Mouse (Mus musculus): Measurements from ENCODE around the gene Pcare. TPM values are rescaled to one million over a fixed set of nuclear protein-coding genes. Genes with fewer than 3 reads are reported as not detected.

Gene Pcare
- total and polyA plus RNA-seq, 3 experiments, result not detected

- TF ChIP-seq ZNF384 (IDR thresholded peaks at IDR 0.05; ENCODE audit: low read depth, low read length) (no peak), IRF4 (IDR thresholded peaks at IDR 0.05; ENCODE audit: low read depth, low read length) (no peak), RAD21 (IDR thresholded peaks at IDR 0.05; ENCODE audit: low read depth, low read length) (no peak), ELF1 (IDR thresholded peaks at IDR 0.05; ENCODE audit: low read depth, low read length) (no peak), MYC (IDR thresholded peaks at IDR 0.05; ENCODE audit: low read depth, low read length) (no peak), NRF1 (IDR thresholded peaks at IDR 0.05; ENCODE audit: low read depth, low read length) (no peak), CTCF (conservative IDR thresholded peaks at IDR 0.05 in 1 of 2, IDR thresholded peaks at IDR 0.05 in 1 of 2; ENCODE audit: low read depth in 2 of 2, low read length in 2 of 2) (no peak)
- Histone ChIP-seq H3K27me3 (replicated peaks) (no peaks in the 10 kb centered on the region), H3K9me3 (replicated peaks; ENCODE audit: low read length) (no peaks in the 10 kb centered on the region), H3K79me2 (replicated peaks; ENCODE audit: control insufficient read depth, extremely low read depth, insufficient read depth, poor library complexity, severe bottlenecking) (no peaks in the 10 kb centered on the region), H3K4me3 (replicated peaks in 1 of 3; ENCODE audit: low read depth in 2 of 3, low read length in 2 of 3, poor library complexity in 1 of 3) (no peak overlapping the region), H3K4me1 (ENCODE audit: control insufficient read depth in 1 of 2, insufficient read depth in 2 of 2) (peaks cover 2 to 4% of the 10 kb centered on the region in 2 experiments; a peak in 2 of 4 replicates), H3K4me2 (ENCODE audit: insufficient read depth, low read depth, poor library complexity, severe bottlenecking) (no peak overlapping the region), H3K36me3 (replicated peaks in 1 of 2; ENCODE audit: control insufficient read depth in 1 of 2, insufficient read depth in 1 of 2, low read length in 1 of 2) (peaks cover 0 to 93% of the 10 kb centered on the region in 2 experiments), H3K9ac (ENCODE audit: insufficient read depth, low read depth) (no peak overlapping the region), H3K27ac (ENCODE audit: insufficient read depth, low read depth) (no peak overlapping the region)
- dilution Hi-C loops (cut with MboI; ENCODE audit: extremely low pct_ligation_motif_present, extremely low pct_unique_long_range_greater_than_20kb, low sequenced_read_pairs), result no loop called here
- in situ Hi-C loops (cut with MboI; ENCODE audit: low pct_ligation_motif_present, low pct_unique_long_range_greater_than_20kb, low sequenced_read_pairs), result no loop called here
- no peak for DNase-seq (ENCODE audit: extremely low read depth)
These were observed 37.7 kb downstream of the Pcare start for GRCm38 (mm10) chr17:71715034-71715433.

DNA sequence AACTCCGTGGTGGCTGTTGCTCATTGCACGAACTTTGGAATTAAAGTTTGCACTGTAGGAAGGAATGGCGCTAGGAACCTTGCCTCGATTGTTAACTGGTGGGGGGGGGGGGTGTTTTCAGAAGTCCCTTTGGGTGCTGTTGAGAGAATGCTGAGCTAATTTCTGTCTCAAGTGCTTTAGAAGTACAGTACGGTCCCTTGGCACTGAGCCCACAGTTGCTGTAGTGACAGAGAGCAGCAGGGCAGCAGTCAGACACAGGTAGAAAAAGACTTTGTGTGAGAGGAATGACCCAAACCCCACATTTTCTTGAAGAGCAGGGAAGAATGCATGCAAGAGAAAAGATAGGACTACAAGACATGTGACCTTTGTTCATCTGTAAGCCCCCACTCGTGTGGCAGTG is 40.4 kb downstream of the Pcare start:
- Histone ChIP-seq H3K9ac (ENCODE audit: insufficient read depth, low read depth) (no peak overlapping the region), H3K27ac (ENCODE audit: insufficient read depth, low read depth) (no peak overlapping the region), H3K4me3 (replicated peaks in 1 of 3; ENCODE audit: low read depth in 2 of 3, low read length in 2 of 3, poor library complexity in 1 of 3) (no peak overlapping the region), H3K4me2 (ENCODE audit: insufficient read depth, low read depth, poor library complexity, severe bottlenecking) (no peak overlapping the region), H3K36me3 (replicated peaks in 1 of 2; ENCODE audit: control insufficient read depth in 1 of 2, insufficient read depth in 1 of 2, low read length in 1 of 2) (peaks cover 0 to 94% of the 10 kb centered on the region in 2 experiments), H3K4me1 (ENCODE audit: control insufficient read depth in 1 of 2, insufficient read depth in 2 of 2) (peaks cover 0 to 2% of the 10 kb centered on the region in 2 experiments; a peak in 1 of 4 replicates), H3K9me3 (replicated peaks; ENCODE audit: low read length) (no peaks in the 10 kb centered on the region), H3K79me2 (replicated peaks; ENCODE audit: control insufficient read depth, extremely low read depth, insufficient read depth, poor library complexity, severe bottlenecking) (no peaks in the 10 kb centered on the region), H3K27me3 (replicated peaks) (no peaks in the 10 kb centered on the region)
- dilution Hi-C loops (cut with MboI; ENCODE audit: extremely low pct_ligation_motif_present, extremely low pct_unique_long_range_greater_than_20kb, low sequenced_read_pairs) (no loop called here), in situ Hi-C loops (cut with MboI; ENCODE audit: low pct_ligation_motif_present, low pct_unique_long_range_greater_than_20kb, low sequenced_read_pairs) (no loop called here)
- TF ChIP-seq EP300 (IDR thresholded peaks at IDR 0.05; ENCODE audit: low read length) (no peak), RAD21 (IDR thresholded peaks at IDR 0.05; ENCODE audit: low read depth, low read length) (no peak), HCFC1 (IDR thresholded peaks at IDR 0.05; ENCODE audit: low read depth, low read length) (no peak), ETS1 (conservative IDR thresholded peaks at IDR 0.05; ENCODE audit: low read depth, low read length) (no peak), POLR2AphosphoS2 (IDR thresholded peaks at IDR 0.05; ENCODE audit: low read depth, low read length) (no peak), MXI1 (IDR thresholded peaks at IDR 0.05; ENCODE audit: low read depth, low read length) (no peak), MAZ (IDR thresholded peaks at IDR 0.05; ENCODE audit: low read depth, low read length) (no peak), GABPA (IDR thresholded peaks at IDR 0.05; ENCODE audit: insufficient replicate concordance, low read depth, low read length) (no peak), ELF1 (IDR thresholded peaks at IDR 0.05; ENCODE audit: low read depth, low read length) (no peak), JUN (IDR thresholded peaks at IDR 0.05; ENCODE audit: insufficient read depth, low read depth, low read length) (no peak), MYC (IDR thresholded peaks at IDR 0.05; ENCODE audit: low read depth, low read length) (no peak), CHD2 (IDR thresholded peaks at IDR 0.05; ENCODE audit: low read length) (no peak), MAFK (IDR thresholded peaks at IDR 0.05; ENCODE audit: insufficient replicate concordance, low read length) (no peak), IRF4 (IDR thresholded peaks at IDR 0.05; ENCODE audit: low read depth, low read length) (no peak)
- no peak for DNase-seq (ENCODE audit: extremely low read depth)

Data from CH12.LX (cell line).